Mouse (Mus musculus): ENCODE measurements at regions not wholly inside any gene's neighbourhood (a gene's known extent, or its start where the extent isn't known, plus 50 kb on each side); places are given as distances from the start of the nearest gene placed in this dataset.
A peak's percentile ranks its signal among the peaks of the same experiment; 100 is the strongest.
"Not testable (repeated sequence)": the region's sequence is repeated elsewhere in the genome, so short reads cannot be mapped to it uniquely, and the experiment has no call there.

GRCm38 (mm10) chr1:73644394-73644793, 479.9 kb downstream of the Tns1 start:
- DNase-seq (ENCODE audit: low spot score), result no peak

DNA sequence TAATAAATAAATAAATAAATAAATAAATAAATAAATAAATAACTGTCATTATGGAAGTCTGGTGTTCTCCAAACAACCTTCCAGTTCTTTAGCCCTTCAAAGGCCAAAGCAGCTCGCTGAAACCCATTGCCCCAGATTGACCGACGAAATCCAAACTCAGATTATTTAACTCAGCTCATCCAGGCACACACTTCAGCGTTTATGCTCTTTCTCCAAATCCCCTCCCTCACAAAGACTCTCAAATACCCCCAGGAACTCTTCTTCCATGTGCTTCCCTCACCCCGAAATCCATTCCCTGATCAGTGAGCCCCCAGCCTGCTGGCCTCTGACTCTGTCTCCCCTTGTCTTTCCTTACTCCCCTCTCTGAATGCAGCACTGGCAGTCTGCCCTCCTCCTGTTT, 480.8 kb downstream of the Tns1 start:
- no peak for DNase-seq (ENCODE audit: low spot score)

- DNase-seq (ENCODE audit: low spot score), result no peak
These were observed 481.5 kb downstream of the Tns1 start for GRCm38 (mm10) chr1:73642691-73643109.

DNA sequence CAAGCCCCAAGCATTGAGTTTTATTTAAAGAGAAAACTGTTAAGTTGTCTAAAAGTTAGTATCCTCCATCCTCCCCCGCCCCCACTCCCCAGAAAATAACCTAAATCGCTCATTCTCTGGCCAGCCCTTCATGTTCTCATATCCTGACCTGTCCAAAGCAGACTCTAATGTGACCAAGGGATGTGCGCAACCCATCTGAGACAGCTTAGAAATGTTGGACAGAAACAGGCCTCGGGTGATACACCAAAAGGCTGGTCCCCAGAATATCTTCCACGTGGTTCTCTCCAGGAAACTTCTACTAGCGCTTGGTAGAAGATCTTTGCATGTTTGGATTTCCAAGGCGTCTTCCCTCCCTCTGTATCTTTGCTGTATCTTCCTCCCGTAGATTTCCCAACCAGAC, 482.8 kb downstream of the Tns1 start:
- DNase-seq (ENCODE audit: low spot score), result no peak

GRCm38 (mm10) chr1:73640726-73641451, 483.4 kb downstream of the Tns1 start:
- DNase-seq (ENCODE audit: low spot score), result no peak

GRCm38 (mm10) chr1:73635709-73636108, 488.5 kb downstream of the Tns1 start:
- DNase-seq (ENCODE audit: low spot score), result no peak

- DNase-seq (ENCODE audit: low spot score), result no peak
These were observed 489.4 kb downstream of the Tns1 start for GRCm38 (mm10) chr1:73634871-73635270.

GRCm38 (mm10) chr1:73633071-73633470, 491.2 kb downstream of the Tns1 start:
- no peak for DNase-seq (ENCODE audit: low spot score)

DNA sequence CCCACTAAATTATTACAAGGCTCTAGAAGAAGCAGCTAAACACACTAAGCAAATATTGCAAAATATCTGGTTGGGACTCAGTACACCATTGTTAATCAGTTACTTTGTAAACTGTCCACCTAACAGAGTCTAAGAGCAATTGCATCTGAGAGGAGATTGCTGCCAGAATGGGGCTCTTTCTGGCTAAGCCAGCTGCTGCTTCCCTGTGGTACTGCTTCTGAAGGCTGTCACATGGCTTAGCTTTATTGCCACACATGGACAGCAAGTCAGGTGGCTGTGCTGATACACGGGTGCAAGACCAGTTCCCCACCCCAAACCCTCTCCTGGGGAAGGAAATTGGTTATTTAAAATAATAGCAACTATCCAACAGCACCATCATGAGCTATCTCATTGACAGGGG, 493.9 kb downstream of the Tns1 start:
- no peak for DNase-seq (ENCODE audit: low spot score)

DNA sequence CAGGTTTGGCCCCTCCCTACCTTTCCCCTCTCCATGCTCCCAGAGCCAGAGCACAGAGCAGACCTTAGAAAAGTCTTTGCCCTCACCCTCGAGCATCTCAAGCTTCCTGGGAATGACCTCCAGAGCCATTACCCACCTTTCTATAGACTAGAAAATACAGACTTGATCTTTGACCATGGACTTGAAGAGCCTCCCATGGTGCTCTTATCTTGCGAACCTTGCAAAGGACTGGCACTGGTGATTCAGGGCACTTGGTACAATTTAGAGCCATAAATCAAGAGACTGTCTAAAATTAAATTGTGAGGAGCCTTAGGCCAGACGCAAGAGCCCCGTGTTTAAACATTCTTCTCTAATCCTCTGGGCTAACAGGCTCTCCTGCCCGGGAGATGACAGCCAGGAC, 498.9 kb downstream of the Tns1 start:
- no peak for DNase-seq (ENCODE audit: low spot score)

DNA sequence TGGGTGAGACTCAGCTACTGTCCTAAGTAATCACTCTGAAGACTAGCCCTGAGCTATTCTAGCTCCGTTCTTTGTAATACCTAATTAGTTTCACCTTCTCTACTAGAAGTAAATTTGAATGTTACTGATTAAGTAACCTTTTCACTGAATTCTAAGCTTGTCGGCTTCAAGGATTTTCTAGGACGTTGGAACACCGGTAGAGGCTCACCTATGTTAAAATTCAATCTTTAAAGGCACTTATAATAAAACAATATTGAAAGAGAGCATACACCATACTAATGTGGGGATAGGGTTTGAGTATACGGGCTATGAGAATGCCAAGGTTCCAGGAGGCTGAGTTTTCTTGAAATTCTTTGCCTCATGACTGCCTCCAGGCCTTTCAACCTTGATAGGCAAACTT, 503.1 kb downstream of the Tns1 start:
- DNase-seq (ENCODE audit: low spot score), result not testable (repeated sequence)

- peak; percentile 19 for DNase-seq (ENCODE audit: low spot score)
These were observed 505.6 kb downstream of the Tns1 start for GRCm38 (mm10) chr1:73618551-73619170.

GRCm38 (mm10) chr1:73593653-73594385, 530.4 kb downstream of the Tns1 start:
- DNase-seq (ENCODE audit: low spot score), result no peak

GRCm38 (mm10) chr1:73591342-73592099, 532.7 kb downstream of the Tns1 start:
- DNase-seq (ENCODE audit: low spot score), result no peak

GRCm38 (mm10) chr1:73579680-73580079, 544.6 kb downstream of the Tns1 start:
- no peak for DNase-seq (ENCODE audit: low spot score)

DNA sequence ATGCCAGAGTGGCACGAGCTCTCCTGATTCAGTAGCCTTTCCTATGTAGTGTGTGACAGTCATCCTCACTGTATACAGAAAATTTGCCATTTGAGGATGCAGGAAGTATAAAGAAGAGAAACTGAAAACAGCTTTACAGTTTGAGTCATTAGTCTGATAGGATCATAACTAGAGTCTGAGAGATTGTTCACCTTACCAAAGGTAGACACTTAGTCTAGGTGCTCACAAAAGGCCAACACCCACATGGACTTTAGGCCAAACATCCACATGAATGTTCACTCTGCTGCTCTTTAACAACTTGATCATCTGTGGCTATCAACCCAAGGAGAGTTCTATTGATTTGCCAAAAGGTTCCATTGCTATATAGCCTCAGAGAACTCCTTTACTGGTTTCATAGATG, 547.2 kb downstream of the Tns1 start:
- no peak for DNase-seq (ENCODE audit: low spot score)

DNA sequence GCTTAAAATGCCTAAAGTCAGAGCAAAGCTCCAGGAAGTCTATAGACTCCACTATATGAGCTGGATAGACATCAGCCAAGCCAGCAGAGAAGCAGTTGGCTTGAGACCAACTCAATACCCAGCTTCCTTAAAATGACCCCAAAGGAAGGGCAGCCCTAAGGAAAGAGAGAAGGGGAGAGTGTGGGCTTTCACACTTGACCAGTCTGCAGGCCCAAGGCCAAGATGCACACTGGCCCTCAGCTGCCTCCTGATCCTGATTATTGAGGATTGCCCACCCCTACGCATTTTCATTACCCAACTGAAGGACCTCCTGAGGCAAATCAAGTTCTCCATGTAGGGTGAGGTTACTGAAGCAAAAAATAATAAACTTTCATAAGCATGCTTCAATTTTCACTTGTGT, 548.6 kb downstream of the Tns1 start:
- DNase-seq (ENCODE audit: low spot score), result no peak

DNA sequence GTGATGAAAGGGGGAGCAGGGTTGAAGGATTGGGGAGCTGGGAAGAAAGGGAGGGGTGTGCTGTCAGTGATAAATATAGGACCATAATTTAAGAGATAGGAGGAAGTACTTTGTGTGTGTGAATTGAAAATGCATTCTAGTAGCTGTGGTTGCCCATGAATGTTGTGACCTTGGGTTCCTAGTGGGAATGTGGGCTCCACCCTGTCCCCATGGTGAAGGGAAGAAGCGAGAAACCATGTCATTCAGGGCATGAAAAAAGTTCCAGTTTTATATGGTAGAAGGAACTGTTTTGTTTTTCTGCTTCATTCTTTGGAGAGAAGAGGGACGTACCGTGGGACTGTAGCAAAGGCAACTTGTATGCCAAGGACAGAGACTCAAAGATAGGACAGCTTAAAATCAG, 553.3 kb downstream of the Tns1 start:
- DNase-seq (ENCODE audit: low spot score), result no peak

- no peak for DNase-seq (ENCODE audit: low spot score)
These were observed 551.1 kb upstream of the Tnp1 start for GRCm38 (mm10) chr1:73566770-73567169.

- no peak for DNase-seq (ENCODE audit: low spot score)
These were observed 544.9 kb upstream of the Tnp1 start for GRCm38 (mm10) chr1:73560594-73560993.

DNA sequence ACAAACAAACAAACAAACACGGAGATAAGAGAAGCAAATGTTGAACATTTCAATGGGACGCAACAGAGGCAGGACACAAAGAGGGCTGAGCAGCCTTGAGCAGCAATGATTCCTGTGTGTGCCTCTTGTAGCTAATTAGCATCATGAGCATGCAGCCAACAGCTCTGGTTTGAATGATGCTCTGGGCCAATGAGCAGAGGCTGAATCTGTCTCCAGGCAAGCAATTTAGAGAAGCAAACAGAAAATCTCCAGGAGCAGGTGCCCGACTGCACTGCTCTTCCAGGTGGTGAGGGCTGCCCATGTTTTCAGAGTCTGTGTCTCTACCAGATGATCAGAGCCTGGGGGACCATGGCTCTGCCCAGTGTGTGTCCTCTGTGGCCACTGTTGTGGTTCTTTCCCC, 532.2 kb upstream of the Tnp1 start:
- DNase-seq (ENCODE audit: low spot score), result no peak

DNA sequence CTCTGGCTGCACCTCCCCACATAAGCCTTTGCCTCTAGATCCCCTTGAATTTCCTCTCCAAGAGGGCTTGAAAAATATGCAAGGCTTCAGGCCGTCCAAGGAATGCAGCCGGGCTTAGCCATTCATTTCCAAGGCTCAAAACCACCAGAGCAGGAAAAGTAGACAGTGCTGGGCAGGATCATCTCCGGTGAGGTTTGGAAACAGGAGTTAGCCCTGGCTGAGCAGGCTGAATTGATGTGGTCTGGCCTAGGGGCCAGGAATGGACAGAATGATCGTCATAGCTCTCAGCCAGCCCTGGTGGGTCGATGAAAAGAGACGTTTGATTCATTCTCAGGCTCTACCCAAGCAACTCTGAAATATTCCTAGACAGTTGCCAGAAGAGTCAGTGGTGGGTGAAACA, 529.7 kb upstream of the Tnp1 start:
- no peak for DNase-seq (ENCODE audit: low spot score)

DNA sequence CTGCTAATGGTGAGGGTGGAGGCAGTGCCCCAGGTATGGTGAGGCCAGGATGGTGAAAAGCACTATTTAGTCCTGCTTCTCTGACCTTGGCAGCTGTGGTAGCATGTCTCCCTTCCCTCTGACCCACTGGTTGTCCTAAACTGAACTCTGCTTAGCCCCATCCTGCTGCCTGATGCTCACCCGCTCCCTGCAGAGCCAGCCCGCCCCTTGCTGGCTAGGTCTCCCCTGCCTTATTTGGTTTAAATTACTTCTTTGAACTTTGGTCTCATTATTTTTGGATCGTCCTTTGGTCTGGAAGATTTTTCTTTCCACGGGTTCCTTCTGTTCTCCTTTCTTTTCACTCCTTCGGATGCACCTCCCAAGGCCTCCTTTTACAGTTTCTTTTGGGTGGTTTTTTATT, 525.7 kb upstream of the Tnp1 start:
- no peak for DNase-seq (ENCODE audit: low spot score)

Data from left cerebral cortex, adult 11 months (tissue).